Mouse (Mus musculus) embryonic facial prominence, embryonic 11.5 days (tissue): ENCODE results near the gene Adamtsl1. TPM values are rescaled to one million over a fixed set of nuclear protein-coding genes. Genes with fewer than 3 reads are reported as not detected.

Experiments
- ATAC-seq: fragments of 200-750 bp; cut with Nextera tagmentation; replicated peaks from 2 replicates; pipeline ENCODE4 v1.8.0; 2017; ENCODE audit warnings: low read depth; ENCODE audit not compliant: insufficient number of reproducible peaks, low FRiP score, low TSS enrichment
- DNase-seq: peaks from one replicate; pipeline ENCODE4 v3.0.0-alpha.2; 2015; ENCODE audit warnings: low spot score
- H3K27ac ChIP-seq: fragments of 300-500 bp; sonication (generic); replicated peaks from 2 replicates; pipeline ENCODE4 v1.5.1; 2014; ENCODE audit warnings: mild to moderate bottlenecking, low read depth, low read length, control low read depth
- H3K27me3 ChIP-seq: fragments of 300-500 bp; sonication (generic); 2 replicates; pipeline ENCODE4 v1.6.1; 2014; ENCODE audit warnings: mild to moderate bottlenecking, low read length, moderate library complexity, mixed read lengths; ENCODE audit not compliant: control insufficient read depth, insufficient read depth
- H3K36me3 ChIP-seq: fragments of 300-500 bp; sonication (generic); replicated peaks from 2 replicates; pipeline ENCODE4 v1.6.1; 2014; ENCODE audit warnings: low read depth, mild to moderate bottlenecking, low read length, moderate library complexity, mixed read lengths; ENCODE audit not compliant: control insufficient read depth, insufficient read depth
- H3K4me1 ChIP-seq: fragments of 300-500 bp; sonication (generic); 2 replicates; pipeline ENCODE4 v1.6.1; 2014; ENCODE audit warnings: low read length, mixed read lengths; ENCODE audit not compliant: control insufficient read depth, insufficient read depth
- H3K4me2 ChIP-seq: fragments of 300-500 bp; sonication (generic); 2 replicates; pipeline ENCODE4 v1.6.1; 2014; ENCODE audit warnings: low read depth, mild to moderate bottlenecking, control low read depth, low read length, moderate library complexity
- H3K4me3 ChIP-seq: fragments of 300-500 bp; sonication (generic); 2 replicates; pipeline ENCODE4 v1.5.1; 2014; ENCODE audit warnings: low read depth, low read length, control low read depth
- H3K9ac ChIP-seq: fragments of 300-500 bp; sonication (generic); replicated peaks from 2 replicates; pipeline ENCODE4 v1.6.1; 2014; ENCODE audit warnings: mild to moderate bottlenecking, control low read depth, low read length
- H3K9me3 ChIP-seq: fragments of 300-500 bp; sonication (generic); replicated peaks from 2 replicates; pipeline ENCODE4 v1.6.1; 2016; ENCODE audit warnings: mild to moderate bottlenecking, low read length, inconsistent platforms, mixed read lengths; ENCODE audit not compliant: control insufficient read depth
- WGBS: fragments of 180-500 bp; shearing (Covaris S2); extraction: QIAGEN DNeasy Blood & Tissue Kit; methylation state at CpG from one replicate; pipeline ENCODE4 v1.1.7; 2014; 5-methylcytosine and 5-hydroxymethylcytosine counted together
- polyA plus RNA-seq: library from polyadenylated mRNA; unstranded; fragments of >200 nt; fragmentation: Nextera tagmentation; extraction: Ambion mirVana; gene quantifications from 2 replicates; pipeline ENCODE4 v1.2.1, GENCODE M21; 2014

Adamtsl1 gene
- polyA plus RNA-seq, 1 experiment from 2014 or later = 8.5 TPM

DNA sequence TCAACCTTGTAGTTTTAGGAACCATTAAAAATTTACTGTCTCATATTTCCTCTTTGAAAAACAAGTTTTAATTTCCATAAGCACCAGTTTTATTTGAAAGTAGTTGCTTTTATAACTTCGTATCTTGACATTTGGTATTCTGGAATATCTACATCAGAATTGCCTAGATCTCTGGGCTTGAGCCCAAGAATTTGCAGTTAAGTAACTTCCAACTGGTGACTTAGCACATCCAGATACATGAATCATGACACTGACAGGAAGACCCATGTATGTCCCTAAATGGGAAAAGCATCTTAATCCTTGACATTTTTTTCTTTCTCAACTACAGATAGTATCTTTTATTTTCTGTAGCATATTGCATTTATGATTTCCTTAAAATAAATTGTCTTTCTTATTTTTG lies 713.1 kb downstream of the Adamtsl1 start:
- no peaks in the 10 kb centered on the region for H3K36me3 ChIP-seq
- H3K27me3 ChIP-seq = no peaks in the 10 kb centered on the region
- H3K27ac ChIP-seq = no peak overlapping the region
- H3K4me3 ChIP-seq = no peak overlapping the region
- no peaks in the 10 kb centered on the region for H3K9me3 ChIP-seq
- H3K4me1 ChIP-seq = no peaks in the 10 kb centered on the region
- WGBS = 94% methylated on average over 1 of the region's 1 CpGs
- H3K4me2 ChIP-seq = no peak overlapping the region
- ATAC-seq (no peak), DNase-seq (no peak)
- no peak overlapping the region for H3K9ac ChIP-seq

GRCm38 (mm10) chr4:86233197-86233596 lies 719.2 kb downstream of the Adamtsl1 start:
- H3K36me3 ChIP-seq = no peaks in the 10 kb centered on the region
- no peak for ATAC-seq
- no peak for DNase-seq
- no peak overlapping the region for H3K27ac ChIP-seq
- no peak overlapping the region for H3K4me3 ChIP-seq
- H3K9ac ChIP-seq = no peak overlapping the region
- WGBS = 88% methylated on average over 3 of the region's 3 CpGs
- H3K4me1 ChIP-seq = no peaks in the 10 kb centered on the region
- H3K27me3 ChIP-seq = no peaks in the 10 kb centered on the region
- H3K4me2 ChIP-seq = no peak overlapping the region
- H3K9me3 ChIP-seq = no peaks in the 10 kb centered on the region

- no peaks in the 10 kb centered on the region for H3K4me1 ChIP-seq
- H3K36me3 ChIP-seq = no peaks in the 10 kb centered on the region
- no peaks in the 10 kb centered on the region for H3K9me3 ChIP-seq
- no peak for ATAC-seq
- H3K4me3 ChIP-seq = no peak overlapping the region
- H3K27ac ChIP-seq = no peak overlapping the region
- no peak for DNase-seq
- no peak overlapping the region for H3K9ac ChIP-seq
- no peak overlapping the region for H3K4me2 ChIP-seq
- WGBS = 57% methylated on average over 2 of the region's 2 CpGs
- no peaks in the 10 kb centered on the region for H3K27me3 ChIP-seq
Measured at GRCm38 (mm10) chr4:86241854-86242424, 728.0 kb downstream of the Adamtsl1 start.

DNA sequence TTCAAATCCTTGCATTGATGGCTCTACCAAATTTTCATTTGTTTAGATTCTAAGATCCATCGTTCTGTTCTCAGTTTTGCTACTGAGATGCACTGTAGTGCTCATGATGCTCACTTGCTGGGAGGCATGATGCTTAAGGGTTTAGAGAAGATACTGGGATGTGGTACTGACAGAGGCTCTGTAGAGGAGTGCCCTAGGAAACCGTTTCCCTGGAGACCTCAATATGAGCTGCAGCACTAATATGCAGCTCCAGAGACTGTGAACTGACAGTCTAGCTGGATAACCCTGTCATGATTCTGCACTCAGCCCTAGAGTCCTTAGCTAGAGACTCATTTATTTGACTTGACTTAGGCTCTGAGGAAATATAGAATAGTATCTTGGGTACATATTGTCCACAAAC lies 756.1 kb downstream of the Adamtsl1 start:
- Histone ChIP-seq H3K27ac (no peak overlapping the region), H3K4me3 (no peak overlapping the region), H3K27me3 (no peaks in the 10 kb centered on the region), H3K4me2 (no peak overlapping the region), H3K4me1 (no peaks in the 10 kb centered on the region), H3K9me3 (no peaks in the 10 kb centered on the region), H3K36me3 (no peaks in the 10 kb centered on the region), H3K9ac (no peak overlapping the region)
- DNase-seq = no peak
- ATAC-seq = no peak
- WGBS = 67% methylated on average over 2 of the region's 2 CpGs

- no peak overlapping the region for H3K27ac ChIP-seq
- DNase-seq (no peak), ATAC-seq (no peak)
- H3K4me3 ChIP-seq = no peak overlapping the region
- no peak overlapping the region for H3K4me2 ChIP-seq
- H3K9me3 ChIP-seq = no peaks in the 10 kb centered on the region
- no peaks in the 10 kb centered on the region for H3K36me3 ChIP-seq
- no peak overlapping the region for H3K9ac ChIP-seq
- WGBS = 56% methylated on average over 6 of the region's 6 CpGs
- H3K27me3 ChIP-seq = no peaks in the 10 kb centered on the region
- no peaks in the 10 kb centered on the region for H3K4me1 ChIP-seq
Measured at GRCm38 (mm10) chr4:86273703-86274355, 759.9 kb downstream of the Adamtsl1 start.

DNA sequence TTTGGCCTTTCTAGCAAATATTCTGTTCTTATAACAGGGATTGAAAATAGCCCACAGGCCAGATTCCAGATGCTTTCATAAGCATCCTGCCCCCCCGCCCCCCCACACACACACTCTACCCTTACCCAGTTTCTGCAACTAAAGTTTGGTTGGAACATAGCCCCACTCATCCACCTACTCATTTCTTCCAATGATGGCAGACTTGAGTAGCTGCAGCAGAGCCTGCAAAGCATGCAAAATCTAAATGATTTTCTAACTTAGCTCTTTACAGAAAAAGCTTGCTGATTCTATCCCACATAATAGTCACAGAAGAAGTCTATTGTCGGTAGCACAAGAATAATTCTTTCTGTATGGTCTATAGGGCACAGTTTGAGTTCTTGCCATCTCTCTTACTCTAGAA lies 760.7 kb downstream of the Adamtsl1 start:
- ATAC-seq (no peak), DNase-seq (no peak)
- H3K4me2 ChIP-seq = no peak overlapping the region
- H3K27me3 ChIP-seq = no peaks in the 10 kb centered on the region
- WGBS = 79% methylated on average over 2 of the region's 2 CpGs
- H3K4me1 ChIP-seq = no peaks in the 10 kb centered on the region
- H3K9me3 ChIP-seq = no peaks in the 10 kb centered on the region
- H3K4me3 ChIP-seq = no peak overlapping the region
- H3K27ac ChIP-seq = no peak overlapping the region
- H3K36me3 ChIP-seq = no peaks in the 10 kb centered on the region
- no peak overlapping the region for H3K9ac ChIP-seq

- Histone ChIP-seq H3K27ac (no peak overlapping the region), H3K9me3 (no peaks in the 10 kb centered on the region)
- ATAC-seq = 0 out of 2 replicates have a peak, but pooled peaks have one; percentile 14
Measured at GRCm38 (mm10) chr4:86276021-86276813, 762.2 kb downstream of the Adamtsl1 start.

GRCm38 (mm10) chr4:86278546-86278945 lies 764.6 kb downstream of the Adamtsl1 start:
- no peak for ATAC-seq
- Histone ChIP-seq H3K9ac (no peak overlapping the region), H3K4me3 (no peak overlapping the region), H3K9me3 (no peaks in the 10 kb centered on the region), H3K27ac (no peak overlapping the region), H3K27me3 (no peaks in the 10 kb centered on the region), H3K36me3 (no peaks in the 10 kb centered on the region), H3K4me2 (no peak overlapping the region), H3K4me1 (no peaks in the 10 kb centered on the region)
- 24% methylated on average over 5 of the region's 5 CpGs for WGBS
- no peak for DNase-seq

More at GRCm38 (mm10) chr4:86276021-86276813, 762.2 kb downstream of the Adamtsl1 start:
- Histone ChIP-seq H3K4me2 (no peak overlapping the region), H3K4me3 (no peak overlapping the region), H3K36me3 (no peaks in the 10 kb centered on the region), H3K4me1 (no peaks in the 10 kb centered on the region), H3K9ac (no peak overlapping the region), H3K27me3 (no peaks in the 10 kb centered on the region)
- peak; percentile 19 for DNase-seq
- 59% methylated on average over 14 of the region's 14 CpGs for WGBS
